8 mouse cellular contexts compared by ENCODE assay signal in the genomic region with DNA sequence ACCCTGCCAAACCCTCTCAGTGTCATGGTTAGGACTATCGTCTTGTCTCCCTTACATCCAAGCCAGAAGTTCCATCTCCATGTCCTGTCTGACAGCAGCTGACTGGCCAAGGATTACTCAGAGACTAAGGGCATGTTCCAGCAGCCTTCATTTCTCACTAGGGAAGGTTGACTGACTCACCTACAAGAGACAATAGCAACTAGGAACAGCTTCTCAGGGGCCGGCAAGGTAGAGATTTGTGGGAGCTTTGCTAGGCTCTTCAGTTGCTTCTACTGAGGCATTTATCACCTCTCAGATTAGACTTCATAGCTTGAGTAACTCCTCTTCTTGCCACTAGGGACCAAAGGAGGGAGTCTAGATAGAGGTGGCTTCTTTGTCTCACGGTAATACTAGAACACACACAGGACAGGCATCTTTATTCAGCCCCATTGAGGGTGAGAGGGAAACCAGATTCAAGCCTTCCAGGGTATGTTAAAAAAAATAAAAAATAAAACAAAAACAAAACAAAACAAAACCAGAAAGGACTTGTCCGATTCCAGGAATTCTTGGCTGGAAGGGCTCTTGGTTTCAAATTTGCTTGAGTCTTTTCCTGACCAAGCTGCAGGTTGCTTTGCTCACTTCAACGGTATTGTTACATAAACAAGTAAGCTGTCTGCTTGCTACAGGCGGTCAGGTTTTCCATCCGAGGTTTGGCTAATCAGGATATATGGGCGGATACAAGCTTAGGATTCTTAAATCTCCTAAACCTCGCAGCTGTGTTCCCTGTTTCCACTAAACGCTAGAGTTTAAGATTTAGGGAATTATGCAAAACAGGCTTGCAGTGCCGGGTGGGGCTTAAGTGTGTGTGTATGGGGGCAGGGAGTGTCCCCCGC. TPM values are rescaled to one million over a fixed set of nuclear protein-coding genes. Genes with fewer than 3 reads are reported as not detected.
DNase-seq lines count a peak whose midpoint lies in the region; ATAC-seq and TF ChIP-seq lines count a peak whose summit lies in the region.

No protein-coding gene starts in this region.

- ATAC-seq in forebrain, embryonic 16.5 days: no peak
- ATAC-seq in heart, postnatal 0 days (ENCODE audit: insufficient read depth, low read depth): no peak
- ATAC-seq in limb, embryonic 13.5 days (ENCODE audit: low FRiP score, low read depth): no peak
- ATAC-seq in neutrophil, adult 5-6 weeks (ENCODE audit: extremely low read depth, insufficient number of reproducible peaks, low FRiP score, poor library complexity, severe bottlenecking): peak; percentile 45; the same call in 1 of the 2 replicates

- peaks cover 4% of the 10 kb centered on the region; the same call in 1 of the 2 replicates for H3K36me3 ChIP-seq in forebrain, embryonic 10.5 days (replicated peaks)
- H3K36me3 ChIP-seq in forebrain, embryonic 16.5 days (ENCODE audit: control insufficient read depth, insufficient read depth): no peaks in the 10 kb centered on the region
- peaks cover 14% of the 10 kb centered on the region for H3K36me3 ChIP-seq in heart, postnatal 0 days (replicated peaks; ENCODE audit: control insufficient read depth, insufficient read depth, low read length)
- H3K36me3 ChIP-seq in limb, embryonic 13.5 days: peaks cover 15% of the 10 kb centered on the region

- no peak for TF ChIP-seq EP300 in heart, postnatal 0 days (IDR thresholded peaks at IDR 0.05; ENCODE audit: low read depth)

- peaks cover 52% of the 10 kb centered on the region for H3K27me3 ChIP-seq in forebrain, embryonic 10.5 days (ENCODE audit: poor library complexity, severe bottlenecking)
- H3K27me3 ChIP-seq in forebrain, embryonic 16.5 days (replicated peaks; ENCODE audit: control insufficient read depth, insufficient read depth, low read length): peaks cover 9% of the 10 kb centered on the region
- 0 out of 2 replicates have a peak, but pooled peaks cover 10% of the 10 kb centered on the region for H3K27me3 ChIP-seq in heart, postnatal 0 days (ENCODE audit: control insufficient read depth, insufficient read depth, low read length)
- peaks cover 3% of the 10 kb centered on the region; the same call in 1 of the 2 replicates for H3K27me3 ChIP-seq in limb, embryonic 13.5 days

- WGBS in forebrain, embryonic 10.5 days: 14% methylated on average over 12 of the region's 12 CpGs
- WGBS in forebrain, embryonic 16.5 days: 19% methylated on average over 12 of the region's 12 CpGs
- 24% methylated on average over 12 of the region's 12 CpGs for WGBS in heart, postnatal 0 days
- WGBS in limb, embryonic 13.5 days: 15% methylated on average over 12 of the region's 12 CpGs

- H3K4me2 ChIP-seq in forebrain, embryonic 16.5 days (ENCODE audit: low read length): no peak overlapping the region
- H3K4me2 ChIP-seq in heart, postnatal 0 days (ENCODE audit: low read depth, low read length): peak overlapping the region; percentile 89
- peak overlapping the region; percentile 100 for H3K4me2 ChIP-seq in limb, embryonic 13.5 days (replicated peaks)

- peak overlapping the region; percentile 57; the same call in 1 of the 2 replicates for H3K27ac ChIP-seq in forebrain, embryonic 10.5 days
- H3K27ac ChIP-seq in forebrain, embryonic 16.5 days (ENCODE audit: low read length): no peak overlapping the region
- H3K27ac ChIP-seq in heart, postnatal 0 days (ENCODE audit: low read depth): peak overlapping the region; percentile 77
- H3K27ac ChIP-seq in limb, embryonic 13.5 days: peak overlapping the region; percentile 89

- DNase-seq in forebrain, embryonic 10.5 days (ENCODE audit: extremely low spot score, low spot score): no peak
- peak; percentile 55 for DNase-seq in ZHBTc4 (ENCODE audit: low read depth, low spot score)
- no peak for DNase-seq in heart, postnatal 0 days (ENCODE audit: low spot score)
- DNase-seq in ovary, postnatal 10 days (ENCODE audit: low spot score): no peak
- DNase-seq in urinary bladder, postnatal 14 days (ENCODE audit: low spot score): no peak

- no peaks in the 10 kb centered on the region for H3K9me3 ChIP-seq in forebrain, embryonic 10.5 days
- no peaks in the 10 kb centered on the region for H3K9me3 ChIP-seq in forebrain, embryonic 16.5 days (ENCODE audit: control insufficient read depth, low read length)
- H3K9me3 ChIP-seq in heart, postnatal 0 days (replicated peaks; ENCODE audit: control insufficient read depth, low read length): no peaks in the 10 kb centered on the region
- H3K9me3 ChIP-seq in limb, embryonic 13.5 days: no peaks in the 10 kb centered on the region

- peaks cover 51% of the 10 kb centered on the region for H3K4me1 ChIP-seq in forebrain, embryonic 10.5 days
- peaks cover 29% of the 10 kb centered on the region for H3K4me1 ChIP-seq in forebrain, embryonic 16.5 days (replicated peaks; ENCODE audit: control insufficient read depth, insufficient read depth, low read length)
- peaks cover 31% of the 10 kb centered on the region for H3K4me1 ChIP-seq in heart, postnatal 0 days (ENCODE audit: control insufficient read depth, insufficient read depth)
- peaks cover 41% of the 10 kb centered on the region for H3K4me1 ChIP-seq in limb, embryonic 13.5 days

- H3K9ac ChIP-seq in forebrain, embryonic 16.5 days (replicated peaks; ENCODE audit: low read depth, low read length): no peak overlapping the region
- peak overlapping the region; percentile 37; the same call in 1 of the 2 replicates for H3K9ac ChIP-seq in heart, postnatal 0 days (replicated peaks; ENCODE audit: low read depth, low read length)
- H3K9ac ChIP-seq in limb, embryonic 13.5 days: peak overlapping the region; percentile 19; the same call in 1 of the 2 replicates

- H3K4me3 ChIP-seq in forebrain, embryonic 10.5 days: peak overlapping the region; percentile 69
- no peak overlapping the region for H3K4me3 ChIP-seq in forebrain, embryonic 16.5 days (replicated peaks; ENCODE audit: low read length)
- H3K4me3 ChIP-seq in heart, postnatal 0 days (ENCODE audit: low read depth, low read length): peak overlapping the region; percentile 74
- peak overlapping the region; percentile 25 for H3K4me3 ChIP-seq in limb, embryonic 13.5 days

- TF ChIP-seq CTCF in heart, postnatal 0 days (IDR thresholded peaks at IDR 0.05; ENCODE audit: low read depth): peak; percentile 42

RNA-seq across cellular contexts. Expression of a gene that starts 1.3 kb away (rescaled TPM):
- 2.5 and 2.8 TPM in 2 replicates for polyA plus RNA-seq in forebrain, embryonic 10.5 days (2016; fragmentation: Nextera tagmentation; extraction: Ambion mirVana)
- polyA plus RNA-seq in forebrain, embryonic 16.5 days (2015; fragmentation: Nextera tagmentation; extraction: Ambion mirVana): 2.0 and 2.4 TPM in 2 replicates
- 21.7 and 24.9 TPM in 2 replicates for total RNA-seq in heart, postnatal 0 days (2014; rRNA removed; ENCODE audit: low replicate concordance)
- polyA plus RNA-seq in heart, postnatal 0 days (2015; fragmentation: Nextera tagmentation; extraction: Ambion mirVana): 5.1 and 5.4 TPM in 2 replicates
- polyA plus RNA-seq in limb, embryonic 13.5 days (2015; fragmentation: Nextera tagmentation; extraction: Ambion mirVana): 9.5 and 10.1 TPM in 2 replicates
- 64.6 and 68.5 TPM in 2 replicates for total RNA-seq in neutrophil, adult 5-6 weeks (2017)
